Mouse (Mus musculus) ES-E14 (cell line): Measurements from ENCODE around the gene Flot1. TPM values are rescaled to one million over a fixed set of nuclear protein-coding genes. Genes with fewer than 3 reads are reported as not detected.

ENCODE experiments used
- DNase-seq: peaks from one replicate; pipeline ENCODE4 v3.0.0-alpha.2; 2013; ENCODE audit warnings: low read depth, low spot score
- H3K27ac ChIP-seq: 2 replicates; pipeline ENCODE4 v1.5.1; 2012; ENCODE audit warnings: low read depth, mild to moderate bottlenecking, low read length, moderate library complexity, mixed read lengths; ENCODE audit not compliant: poor library complexity, insufficient read depth, severe bottlenecking
- H3K36me3 ChIP-seq: 2 replicates; pipeline ENCODE4 v1.6.1; 2012; ENCODE audit warnings: mild to moderate bottlenecking, low read length, moderate library complexity, mixed read lengths; ENCODE audit not compliant: control insufficient read depth, poor library complexity, insufficient read depth, severe bottlenecking
- H3K4me1 ChIP-seq, 2 experiments: fragments of 150-350 bp in 1 of 2; sonication (generic) in 1 of 2; 2 replicates each; pipeline ENCODE4 v1.6.1; 2012; ENCODE audit warnings: low read length in 2 of 2, mild to moderate bottlenecking in 1 of 2, mixed read lengths in 1 of 2; ENCODE audit not compliant: control insufficient read depth in 2 of 2, insufficient read depth in 2 of 2, poor library complexity in 1 of 2
- H3K4me3 ChIP-seq, 2 experiments: fragments of 150-350 bp in 1 of 2; sonication (generic) in 1 of 2; 2 replicates each; pipeline ENCODE4 v1.5.1; 2012; ENCODE audit warnings: low read length in 2 of 2, low read depth in 1 of 2, mild to moderate bottlenecking in 1 of 2, mixed read lengths in 1 of 2; ENCODE audit not compliant: insufficient read depth in 1 of 2, poor library complexity in 1 of 2, severe bottlenecking in 1 of 2
- H3K9ac ChIP-seq: 2 replicates; pipeline ENCODE4 v1.6.1; 2012; ENCODE audit warnings: low read depth, mild to moderate bottlenecking, low read length, mixed read lengths; ENCODE audit not compliant: poor library complexity, insufficient read depth, severe bottlenecking
- H3K9me3 ChIP-seq: fragments of 150-350 bp; sonication (generic); 2 replicates; pipeline ENCODE4 v1.6.1; 2012; ENCODE audit warnings: low read depth, mild to moderate bottlenecking, low read length; ENCODE audit not compliant: control insufficient read depth, insufficient read depth
- CHD2 ChIP-seq: IDR thresholded peaks from 2 replicates; pipeline ENCODE4 v1.6.1; 2014; ENCODE audit warnings: mild to moderate bottlenecking, low read depth, low read length, inconsistent platforms
- HCFC1 ChIP-seq: IDR thresholded peaks from 2 replicates; pipeline ENCODE4 v1.6.1; 2012; ENCODE audit warnings: low read length, inconsistent platforms, borderline replicate concordance; ENCODE audit not compliant: insufficient read depth
- MAFK ChIP-seq: IDR thresholded peaks from 2 replicates; pipeline ENCODE4 v1.6.1; 2014; ENCODE audit warnings: mild to moderate bottlenecking, low read depth, low read length, inconsistent platforms; ENCODE audit not compliant: insufficient read depth
- ZC3H11A ChIP-seq: IDR thresholded peaks from 2 replicates; pipeline ENCODE4 v1.6.1; 2012; ENCODE audit warnings: low read depth, mild to moderate bottlenecking, inconsistent platforms, low read length, borderline replicate concordance
- ZNF384 ChIP-seq: IDR thresholded peaks from 2 replicates; pipeline ENCODE4 v1.6.1; 2012; ENCODE audit warnings: low read depth, low read length, inconsistent platforms
- in situ Hi-C, 2 experiments: fragments of 600-800 bp; cut with MboI; formaldehyde crosslinking; loops; one replicate each; pipeline ENCODE4 v1.15.1; 2025; ENCODE audit warnings: low sequenced_read_pairs in 2 of 2, inconsistent platforms in 1 of 2; ENCODE audit not compliant: unreplicated experiment in 2 of 2
- total RNA-seq: library from RNA; depleted of rRNA; stranded (reverse); fragments of 300-350 nt; gene quantifications from 2 replicates; pipeline ENCODE4 v1.2.3, GENCODE M21; 2012

Flot1 gene
- total RNA-seq, 1 experiment: 34.6 TPM

- Histone ChIP-seq H3K9me3 (no peaks in the 10 kb centered on the region), H3K4me3 (no peak overlapping the region), H3K4me1 (peaks cover 2 to 9% of the 10 kb centered on the region in 2 experiments; a peak in 2 of 4 replicates), H3K27ac (no peak overlapping the region), H3K36me3 (peaks cover 37% of the 10 kb centered on the region), H3K9ac (no peak overlapping the region)
- TF ChIP-seq MAFK (no peak), HCFC1 (no peak), CHD2 (0 out of 2 replicates have a peak, but pooled peaks have one; percentile 14), ZC3H11A (no peak)
- in situ Hi-C loops: no loop called here
- DNase-seq: no peak
Measured at GRCm38 (mm10) chr17:35832400-35833238, 9.6 kb downstream of the Flot1 start.

- Histone ChIP-seq H3K4me1 (peaks cover 2 to 9% of the 10 kb centered on the region in 2 experiments; a peak in 2 of 4 replicates), H3K27ac (no peak overlapping the region), H3K9me3 (no peaks in the 10 kb centered on the region), H3K36me3 (peaks cover 37% of the 10 kb centered on the region), H3K4me3 (no peak overlapping the region), H3K9ac (no peak overlapping the region)
- no peak for TF ChIP-seq ZC3H11A
- no peak for TF ChIP-seq MAFK
- no peak for TF ChIP-seq HCFC1
- TF ChIP-seq ZNF384: no peak
- no peak for TF ChIP-seq CHD2
- in situ Hi-C loops: no loop called here
- DNase-seq: no peak
Measured at GRCm38 (mm10) chr17:35833239-35833751, 10.3 kb downstream of the Flot1 start.

- peak overlapping the region in 1 of 2 experiments; percentile 6; a peak in 1 of 4 replicates for H3K4me3 ChIP-seq
- H3K4me1 ChIP-seq: peaks cover 2 to 9% of the 10 kb centered on the region in 2 experiments; a peak in 2 of 4 replicates
- DNase-seq: no peak
- in situ Hi-C loops: no loop called here
- H3K9me3 ChIP-seq: no peaks in the 10 kb centered on the region
- TF ChIP-seq ZC3H11A (no peak), HCFC1 (no peak), ZNF384 (no peak), CHD2 (no peak), MAFK (no peak)
- peaks cover 37% of the 10 kb centered on the region for H3K36me3 ChIP-seq
- H3K9ac ChIP-seq: no peak overlapping the region
- H3K27ac ChIP-seq: no peak overlapping the region
Measured at GRCm38 (mm10) chr17:35833894-35834293, 10.9 kb downstream of the Flot1 start.

- Histone ChIP-seq H3K36me3 (peaks cover 37% of the 10 kb centered on the region), H3K4me1 (peaks cover 5 to 9% of the 10 kb centered on the region in 2 experiments; a peak in 2 of 4 replicates), H3K9me3 (no peaks in the 10 kb centered on the region), H3K4me3 (peak overlapping the region; percentile 88 to 96; a peak in 3 of 4 replicates), H3K27ac (peak overlapping the region; percentile 1; the same call in 1 of the 2 replicates), H3K9ac (peak overlapping the region; percentile 63)
- DNase-seq: no peak
- no peak for TF ChIP-seq CHD2
- TF ChIP-seq HCFC1: no peak
- TF ChIP-seq MAFK: no peak
- in situ Hi-C loops: no loop called here
Measured at GRCm38 (mm10) chr17:35834696-35835422, 11.8 kb downstream of the Flot1 start.
